9 mouse cellular contexts compared by ENCODE assay signal in genomic region chr5:35884262-35884661, GRCm38 (mm10). TPM values are rescaled to one million over a fixed set of nuclear protein-coding genes. Genes with fewer than 3 reads are reported as not detected.
DNase-seq lines count a peak whose midpoint lies in the region; ATAC-seq lines count a peak whose summit lies in the region.
"Had no signal": no experiment of that assay in that cellular context is flagged by ENCODE, and none has a peak within 500 bp of the region (broad histone marks: within the 10 kb centered on the region; RNA-seq: fewer than 3 reads in every experiment).

No protein-coding gene starts in this region.

- no peaks in the 10 kb centered on the region for H3K9me3 ChIP-seq in embryonic facial prominence, embryonic 10.5 days
- H3K9me3 ChIP-seq: megakaryocyte, embryonic 14.5 days had no signal

- peaks cover 7% of the 10 kb centered on the region; the same call in 1 of the 2 replicates for H3K4me1 ChIP-seq in embryonic facial prominence, embryonic 10.5 days
- H3K4me1 ChIP-seq: megakaryocyte, embryonic 14.5 days had no signal

- DNase-seq in frontal cortex, postnatal 36 days (ENCODE audit: low spot score in 2 of 2) = peak; percentile 46 to 57
- peak; percentile 49 to 50 for DNase-seq in right cerebral cortex, adult 2 months (ENCODE audit: low spot score in 2 of 2)
- no peak for DNase-seq in right cerebral cortex, postnatal 36 days (ENCODE audit: low spot score in 2 of 2)
- peak; percentile 62 for DNase-seq in embryonic facial prominence, embryonic 10.5 days (ENCODE audit: low spot score)
- peak; percentile 54 to 56 for DNase-seq in left cerebral cortex, postnatal 14 days (ENCODE audit: low spot score in 2 of 2)
- peak; percentile 72 for DNase-seq in right cerebral cortex, postnatal 4 days
- DNase-seq in urinary bladder, postnatal 10 days (ENCODE audit: low spot score) = no peak

- no peak overlapping the region for H3K27ac ChIP-seq in embryonic facial prominence, embryonic 10.5 days (replicated peaks)

- no peak for ATAC-seq in frontal cortex, adult (ENCODE audit: low TSS enrichment)

- H3K4me3 ChIP-seq in embryonic facial prominence, embryonic 10.5 days = no peak overlapping the region
- H3K4me3 ChIP-seq: megakaryocyte, embryonic 14.5 days had no signal

- H3K36me3 ChIP-seq in embryonic facial prominence, embryonic 10.5 days (replicated peaks) = no peaks in the 10 kb centered on the region

- 40% methylated on average over 11 of the region's 11 CpGs for WGBS in embryonic facial prominence, embryonic 10.5 days

- intact Hi-C loops in left cerebral cortex, postnatal 14 days (cut with DNase I) = no loop called here

- H3K27me3 ChIP-seq in embryonic facial prominence, embryonic 10.5 days (replicated peaks; ENCODE audit: low read depth, poor library complexity, severe bottlenecking) = 0 out of 2 replicates have a peak, but pooled peaks cover 4% of the 10 kb centered on the region

RNA-seq across cellular contexts. Expression of gene Afap1, which starts 8.9 kb away (rescaled TPM):
- polyA plus RNA-seq in embryonic facial prominence, embryonic 10.5 days (2016; fragmentation: Nextera tagmentation; extraction: Ambion mirVana) = 26.6 and 26.8 TPM in 2 replicates
- total RNA-seq in left cerebral cortex, postnatal 14 days (2021) = 10 to 100 TPM; 66.8 to 71.6 TPM

Comparison
In these comparisons a context has a peak if more than half of its experiments do, and no peak if none do; other contexts are left out.
1. DNase-seq: peak in frontal cortex, postnatal 36 days (2 of 2), right cerebral cortex, adult 2 months (2 of 2), embryonic facial prominence, embryonic 10.5 days (single experiment), left cerebral cortex, postnatal 14 days (2 of 2) and right cerebral cortex, postnatal 4 days (single experiment); none in right cerebral cortex, postnatal 36 days (0 of 2) and urinary bladder, postnatal 10 days (single experiment).